Mouse (Mus musculus) CH12.LX (cell line): ENCODE data around the gene Rasgrf2. TPM values are rescaled to one million over a fixed set of nuclear protein-coding genes. Genes with fewer than 3 reads are reported as not detected.
A peak's percentile ranks its signal among the peaks of the same experiment; 100 is the strongest.
"Not testable (repeated sequence)": the region's sequence is repeated elsewhere in the genome, so short reads cannot be mapped to it uniquely, and the experiment has no call there.

Source experiments
- DNase-seq: peaks from one replicate; pipeline ENCODE4 v3.0.0-alpha.2; 2013; ENCODE audit errors: extremely low read depth
- H3K27ac ChIP-seq: 2 replicates; pipeline ENCODE4 v1.5.1; 2012; ENCODE audit warnings: low read depth, mild to moderate bottlenecking, control low read depth, moderate library complexity; ENCODE audit not compliant: insufficient read depth
- H3K27me3 ChIP-seq: replicated peaks from 2 replicates; pipeline ENCODE3; 2012; ENCODE audit warnings: inconsistent platforms
- H3K36me3 ChIP-seq, 2 experiments: replicated peaks in 1 of 2; 2 replicates each; pipeline versions ENCODE3 to v1.6.1; 2012; ENCODE audit warnings: inconsistent platforms in 1 of 2, low read length in 1 of 2, mild to moderate bottlenecking in 1 of 2, mixed read lengths in 1 of 2, moderate library complexity in 1 of 2; ENCODE audit not compliant: control insufficient read depth in 1 of 2, insufficient read depth in 1 of 2
- H3K4me1 ChIP-seq, 2 experiments: 2 replicates each; pipeline ENCODE4 v1.6.1; 2012; ENCODE audit warnings: inconsistent platforms in 1 of 2, moderate library complexity in 1 of 2; ENCODE audit not compliant: insufficient read depth in 2 of 2, control insufficient read depth in 1 of 2
- H3K4me2 ChIP-seq: 2 replicates; pipeline ENCODE4 v1.6.1; 2012; ENCODE audit warnings: low read depth, mild to moderate bottlenecking, control low read depth; ENCODE audit not compliant: poor library complexity, insufficient read depth, severe bottlenecking
- H3K4me3 ChIP-seq, 3 experiments: fragments of 150-350 bp in 1 of 3; sonication (generic) in 1 of 3; replicated peaks in 1 of 3; 2 replicates each; pipeline versions ENCODE3 to v1.5.1; 2011 to 2012; ENCODE audit warnings: low read depth in 2 of 3, low read length in 2 of 3, mild to moderate bottlenecking in 2 of 3, moderate library complexity in 2 of 3, control low read depth in 1 of 3, improper control_type of control experiment in 1 of 3, inconsistent platforms in 1 of 3, mixed read lengths in 1 of 3; ENCODE audit not compliant: poor library complexity in 1 of 3
- H3K79me2 ChIP-seq: replicated peaks from 2 replicates; pipeline ENCODE4 v1.6.1; 2012; ENCODE audit warnings: mild to moderate bottlenecking, moderate library complexity; ENCODE audit not compliant: control insufficient read depth, poor library complexity, insufficient read depth, severe bottlenecking; ENCODE audit errors: extremely low read depth
- H3K9ac ChIP-seq: 2 replicates; pipeline ENCODE4 v1.6.1; 2012; ENCODE audit warnings: low read depth, mild to moderate bottlenecking, control low read depth, moderate library complexity; ENCODE audit not compliant: insufficient read depth
- H3K9me3 ChIP-seq: replicated peaks from 2 replicates; pipeline ENCODE3; 2012; ENCODE audit warnings: low read length, inconsistent platforms, mixed read lengths
- BHLHE40 ChIP-seq: IDR thresholded peaks from 2 replicates; pipeline ENCODE4 v1.6.1; 2011; ENCODE audit warnings: mild to moderate bottlenecking, low read depth, low read length, improper control_type of control experiment
- CTCF ChIP-seq, 2 experiments: IDR thresholded peaks in 1 of 2; conservative IDR thresholded peaks in 1 of 2; 2 replicates each; pipeline ENCODE4 v1.5.1; 2011 to 2012; ENCODE audit warnings: low read depth in 2 of 2, low read length in 2 of 2, improper control_type of control experiment in 1 of 2, inconsistent platforms in 1 of 2, mild to moderate bottlenecking in 1 of 2, moderate library complexity in 1 of 2
- ELF1 ChIP-seq: IDR thresholded peaks from 2 replicates; pipeline ENCODE4 v1.6.1; 2014; ENCODE audit warnings: low read depth, mild to moderate bottlenecking, inconsistent platforms, low read length, improper control_type of control experiment
- EP300 ChIP-seq: IDR thresholded peaks from 2 replicates; pipeline ENCODE4 v1.6.1; 2011; ENCODE audit warnings: low read length, improper control_type of control experiment
- GABPA ChIP-seq: IDR thresholded peaks from 2 replicates; pipeline ENCODE4 v1.6.1; 2012; ENCODE audit warnings: low read depth, low read length, improper control_type of control experiment, inconsistent platforms; ENCODE audit not compliant: insufficient replicate concordance
- HCFC1 ChIP-seq: IDR thresholded peaks from 2 replicates; pipeline ENCODE4 v1.6.1; 2012; ENCODE audit warnings: low read depth, mild to moderate bottlenecking, inconsistent platforms, low read length, improper control_type of control experiment
- IRF4 ChIP-seq: IDR thresholded peaks from 2 replicates; pipeline ENCODE4 v1.6.1; 2014; ENCODE audit warnings: low read depth, mild to moderate bottlenecking, inconsistent platforms, low read length, improper control_type of control experiment
- JUN ChIP-seq: IDR thresholded peaks from 2 replicates; pipeline ENCODE4 v1.6.1; 2011; ENCODE audit warnings: low read depth, mild to moderate bottlenecking, low read length, improper control_type of control experiment, moderate library complexity; ENCODE audit not compliant: insufficient read depth
- KAT2A ChIP-seq: IDR thresholded peaks from 2 replicates; pipeline ENCODE4 v1.6.1; 2012; ENCODE audit warnings: low read length, improper control_type of control experiment, inconsistent platforms; ENCODE audit not compliant: insufficient replicate concordance
- MAZ ChIP-seq: IDR thresholded peaks from 2 replicates; pipeline ENCODE4 v1.6.1; 2012; ENCODE audit warnings: low read depth, mild to moderate bottlenecking, inconsistent platforms, low read length, improper control_type of control experiment, moderate library complexity
- MEF2A ChIP-seq: IDR thresholded peaks from 2 replicates; pipeline ENCODE4 v1.6.1; 2014; ENCODE audit warnings: low read depth, mild to moderate bottlenecking, inconsistent platforms, low read length, improper control_type of control experiment, borderline replicate concordance
- NELFE ChIP-seq: IDR thresholded peaks from 2 replicates; pipeline ENCODE4 v1.6.1; 2011; ENCODE audit warnings: low read depth, low read length, improper control_type of control experiment
- NRF1 ChIP-seq: IDR thresholded peaks from 2 replicates; pipeline ENCODE4 v1.6.1; 2014; ENCODE audit warnings: low read depth, mild to moderate bottlenecking, inconsistent platforms, low read length, improper control_type of control experiment, moderate library complexity
- SIN3A ChIP-seq: IDR thresholded peaks from 2 replicates; pipeline ENCODE4 v1.6.1; 2012; ENCODE audit warnings: low read length, improper control_type of control experiment, inconsistent platforms
- TCF12 ChIP-seq: IDR thresholded peaks from 2 replicates; pipeline ENCODE4 v1.6.1; 2014; ENCODE audit warnings: low read depth, mild to moderate bottlenecking, inconsistent platforms, low read length, improper control_type of control experiment
- USF1 ChIP-seq: IDR thresholded peaks from 2 replicates; pipeline ENCODE4 v1.6.1; 2014; ENCODE audit warnings: low read depth, mild to moderate bottlenecking, inconsistent platforms, low read length, improper control_type of control experiment
- USF2 ChIP-seq: conservative IDR thresholded peaks from 2 replicates; pipeline ENCODE4 v1.6.1; 2011; ENCODE audit warnings: low read depth, low read length, improper control_type of control experiment
- ZC3H11A ChIP-seq: IDR thresholded peaks from 2 replicates; pipeline ENCODE4 v1.6.1; 2012; ENCODE audit warnings: low read depth, mild to moderate bottlenecking, inconsistent platforms, low read length, improper control_type of control experiment
- ZKSCAN1 ChIP-seq: IDR thresholded peaks from 2 replicates; pipeline ENCODE4 v1.6.1; 2012; ENCODE audit warnings: low read depth, inconsistent platforms, low read length, improper control_type of control experiment, borderline replicate concordance
- ZNF384 ChIP-seq: IDR thresholded peaks from 2 replicates; pipeline ENCODE4 v1.6.1; 2012; ENCODE audit warnings: low read depth, low read length, improper control_type of control experiment, inconsistent platforms
- dilution Hi-C: fragments of 300-500 bp; cut with MboI; formaldehyde crosslinking; loops from 2 replicates; pipeline ENCODE4 v1.14.3; 2020; ENCODE audit warnings: low sequenced_read_pairs; ENCODE audit not compliant: extremely low pct_unique_long_range_greater_than_20kb, extremely low pct_ligation_motif_present
- in situ Hi-C: fragments of 300-500 bp; cut with MboI; formaldehyde crosslinking; loops from 3 replicates; pipeline ENCODE4 v1.14.3; 2019; ENCODE audit warnings: low sequenced_read_pairs, low pct_ligation_motif_present, low pct_unique_long_range_greater_than_20kb, mixed read lengths
- polyA plus RNA-seq: library from polyadenylated mRNA; unstranded; fragments of >175 nt; gene quantifications from 2 replicates; pipeline ENCODE4 v1.2.1, GENCODE M21; 2012; ENCODE audit warnings: low read depth; ENCODE audit not compliant: insufficient read length
- total RNA-seq, 2 experiments: library from RNA; depleted of rRNA; stranded (reverse); fragments of 300-350 nt in 1 of 2; fragments of >200 nt in 1 of 2; gene quantifications; 2 replicates each; pipeline ENCODE4 v1.2.3; 2012 to 2014

Gene Rasgrf2
- total RNA-seq (2012; rRNA removed) (4.6 and 4.7 TPM in 2 replicates), total RNA-seq (2014; rRNA removed) (2.6 and 4.3 TPM in 2 replicates), polyA plus RNA-seq (3.9 and 5.0 TPM in 2 replicates)

- TF ChIP-seq ZC3H11A (no peak), BHLHE40 (no peak), MEF2A (no peak), NRF1 (no peak)
- H3K9me3 ChIP-seq, result peaks cover 15% of the 10 kb centered on the region
- dilution Hi-C loops, result no loop called here
- H3K4me3 ChIP-seq, result no peak within 1 kb of the TSS
- no peak within 1 kb of the TSS for H3K4me2 ChIP-seq
- peaks cover 0 to 2% of the 10 kb centered on the region in 2 experiments for H3K36me3 ChIP-seq
- no peaks in the 10 kb centered on the region for H3K27me3 ChIP-seq
- H3K9ac ChIP-seq, result no peak within 1 kb of the TSS
- H3K27ac ChIP-seq, result peak within 1 kb of the TSS; percentile 28
- H3K4me1 ChIP-seq, result peaks cover 11 to 23% of the 10 kb centered on the region in 2 experiments
- no peaks in the 10 kb centered on the region for H3K79me2 ChIP-seq
- DNase-seq, result no peak
- in situ Hi-C loops, result no loop called here
Observed at GRCm38 (mm10) chr13:92131384-92132150, at the start of gene Rasgrf2. Rasgrf2 (minus strand) TSS chr13:92131656.

- H3K4me2 ChIP-seq, H3K36me3 ChIP-seq, H3K9ac ChIP-seq, H3K4me1 ChIP-seq, H3K27me3 ChIP-seq, dilution Hi-C loops, H3K79me2 ChIP-seq, H3K4me3 ChIP-seq, H3K9me3 ChIP-seq, DNase-seq, in situ Hi-C loops, H3K27ac ChIP-seq: not testable (repeated sequence)
Observed at GRCm38 (mm10) chr13:92172686-92173085, 41.2 kb upstream of the Rasgrf2 start.

GRCm38 (mm10) chr13:92150551-92150950, 19.1 kb upstream of the Rasgrf2 start:
- in situ Hi-C loops (no loop called here), dilution Hi-C loops (no loop called here)
- no peak overlapping the region for H3K4me2 ChIP-seq
- no peaks in the 10 kb centered on the region for H3K27me3 ChIP-seq
- peaks cover 9% of the 10 kb centered on the region for H3K9me3 ChIP-seq
- H3K9ac ChIP-seq, result no peak overlapping the region
- TF ChIP-seq GABPA, result no peak
- no peak for TF ChIP-seq JUN
- TF ChIP-seq ZKSCAN1, result no peak
- no peak for TF ChIP-seq IRF4
- TF ChIP-seq NELFE, result no peak
- no peak for TF ChIP-seq MAZ
- TF ChIP-seq MEF2A, result no peak
- no peak for TF ChIP-seq KAT2A
- TF ChIP-seq HCFC1, result no peak
- TF ChIP-seq USF2, result no peak
- TF ChIP-seq ELF1, result no peak
- TF ChIP-seq SIN3A, result no peak
- no peak for TF ChIP-seq TCF12
- TF ChIP-seq CTCF (conservative IDR thresholded peaks at IDR 0.05 in 1 of 2, IDR thresholded peaks at IDR 0.05 in 1 of 2; ENCODE audit: low read depth in 2 of 2, low read length in 2 of 2), result no peak
- TF ChIP-seq USF1, result no peak
- no peak for TF ChIP-seq EP300
- TF ChIP-seq ZNF384, result no peak
- no peaks in the 10 kb centered on the region for H3K4me1 ChIP-seq
- H3K4me3 ChIP-seq, result no peak overlapping the region
- H3K79me2 ChIP-seq, result no peaks in the 10 kb centered on the region
- H3K27ac ChIP-seq, result no peak overlapping the region
- no peaks in the 10 kb centered on the region for H3K36me3 ChIP-seq
- DNase-seq, result no peak
